Mouse (Mus musculus) frontal cortex, postnatal 25 days (tissue): ENCODE results near the gene Oxsr1.
"Not testable (repeated sequence)": the region's sequence is repeated elsewhere in the genome, so short reads cannot be mapped to it uniquely, and the experiment has no call there.

Source experiments
- DNase-seq, 2 experiments: peaks; one replicate each; pipeline ENCODE4 v3.0.0; 2022; ENCODE audit warnings: low spot score in 2 of 2

Gene Oxsr1

GRCm38 (mm10) chr9:119274814-119275213 is 47.4 kb downstream of the Oxsr1 start:
- not testable (repeated sequence) for DNase-seq

- no peak for DNase-seq
These were observed 50.7 kb downstream of the Oxsr1 start for GRCm38 (mm10) chr9:119271496-119271895.

GRCm38 (mm10) chr9:119268588-119269145 is 53.6 kb downstream of the Oxsr1 start:
- no peak for DNase-seq

GRCm38 (mm10) chr9:119268120-119268519 is 54.1 kb downstream of the Oxsr1 start:
- DNase-seq, result no peak

- not testable (repeated sequence) for DNase-seq
These were observed 56.2 kb downstream of the Oxsr1 start for GRCm38 (mm10) chr9:119266121-119266395.

GRCm38 (mm10) chr9:119265373-119266120 is 56.7 kb downstream of the Oxsr1 start:
- not testable (repeated sequence) for DNase-seq

- DNase-seq, result no peak
These were observed 59.2 kb downstream of the Oxsr1 start for GRCm38 (mm10) chr9:119263067-119263466.

- DNase-seq, result no peak
These were observed 61.4 kb downstream of the Oxsr1 start for GRCm38 (mm10) chr9:119260825-119261224.

- no peak for DNase-seq
These were observed 63.4 kb downstream of the Oxsr1 start for GRCm38 (mm10) chr9:119258785-119259184.

GRCm38 (mm10) chr9:119258128-119258527 is 64.1 kb downstream of the Oxsr1 start:
- DNase-seq, result no peak

- no peak for DNase-seq
These were observed 66.1 kb downstream of the Oxsr1 start for GRCm38 (mm10) chr9:119256161-119256560.

GRCm38 (mm10) chr9:119255096-119255495 is 67.1 kb downstream of the Oxsr1 start:
- DNase-seq, result no peak

GRCm38 (mm10) chr9:119254187-119254586 is 68.0 kb downstream of the Oxsr1 start:
- no peak for DNase-seq

- DNase-seq, result no peak
These were observed 74.2 kb downstream of the Oxsr1 start for GRCm38 (mm10) chr9:119247996-119248395.

GRCm38 (mm10) chr9:119246826-119247225 is 75.4 kb downstream of the Oxsr1 start:
- DNase-seq, result no peak

- DNase-seq, result no peak
These were observed 78.2 kb downstream of the Oxsr1 start for GRCm38 (mm10) chr9:119243981-119244380.

GRCm38 (mm10) chr9:119241169-119241865 is 80.9 kb downstream of the Oxsr1 start:
- DNase-seq, result no peak

- DNase-seq, result no peak
These were observed 81.8 kb downstream of the Oxsr1 start for GRCm38 (mm10) chr9:119240286-119240997.

- DNase-seq, result no peak
These were observed 83.0 kb downstream of the Oxsr1 start for GRCm38 (mm10) chr9:119239274-119239673.

- DNase-seq, result no peak
These were observed 83.4 kb downstream of the Oxsr1 start for GRCm38 (mm10) chr9:119238796-119239195.

- no peak for DNase-seq
These were observed 90.7 kb downstream of the Oxsr1 start for GRCm38 (mm10) chr9:119231552-119231951.

- no peak for DNase-seq
These were observed 91.4 kb downstream of the Oxsr1 start for GRCm38 (mm10) chr9:119230829-119231228.
